Mouse (Mus musculus) CH12.LX (cell line): Measurements from ENCODE around the gene Leng9.

ENCODE experiments used
- CTCF ChIP-seq, 2 experiments: IDR thresholded peaks in 1 of 2; conservative IDR thresholded peaks in 1 of 2; 2 replicates each; pipeline ENCODE4 v1.5.1; 2011 to 2012; ENCODE audit warnings: low read depth in 2 of 2, low read length in 2 of 2, improper control_type of control experiment in 1 of 2, inconsistent platforms in 1 of 2, mild to moderate bottlenecking in 1 of 2, moderate library complexity in 1 of 2
- ETS1 ChIP-seq: conservative IDR thresholded peaks from 2 replicates; pipeline ENCODE4 v1.6.1; 2012; ENCODE audit warnings: low read depth, mild to moderate bottlenecking, inconsistent platforms, low read length, improper control_type of control experiment, moderate library complexity
- POLR2A ChIP-seq: IDR thresholded peaks from 2 replicates; pipeline ENCODE4 v1.6.1; 2011; ENCODE audit warnings: low read depth, mild to moderate bottlenecking, improper control_type of control experiment, low read length
- RAD21 ChIP-seq: IDR thresholded peaks from 2 replicates; pipeline ENCODE4 v1.6.1; 2011; ENCODE audit warnings: low read depth, mild to moderate bottlenecking, low read length, improper control_type of control experiment, moderate library complexity
- TBP ChIP-seq: conservative IDR thresholded peaks from 2 replicates; pipeline ENCODE4 v1.6.1; 2011; ENCODE audit warnings: low read depth, low read length, improper control_type of control experiment
- TCF12 ChIP-seq: IDR thresholded peaks from 2 replicates; pipeline ENCODE4 v1.6.1; 2014; ENCODE audit warnings: low read depth, mild to moderate bottlenecking, inconsistent platforms, low read length, improper control_type of control experiment

GRCm38 (mm10) chr7:4154976-4155375 lies 4.8 kb upstream of the Leng9 start:
- TF ChIP-seq RAD21: no peak
- TF ChIP-seq TBP: no peak
- TF ChIP-seq ETS1: no peak
- no peak for TF ChIP-seq CTCF (conservative IDR thresholded peaks at IDR 0.05 in 1 of 2, IDR thresholded peaks at IDR 0.05 in 1 of 2; ENCODE audit: low read depth in 2 of 2, low read length in 2 of 2)
- TF ChIP-seq TCF12: no peak
- TF ChIP-seq POLR2A: no peak
